Mouse (Mus musculus) midbrain, postnatal 0 days (tissue): ENCODE measurements around the gene Rsg1. TPM values are rescaled to one million over a fixed set of nuclear protein-coding genes. Genes with fewer than 3 reads are reported as not detected.

ENCODE experiments used
- ATAC-seq: fragments of 200-750 bp; cut with Nextera tagmentation; 2 replicates; pipeline ENCODE4 v1.8.0; 2017; ENCODE audit warnings: moderate number of reproducible peaks, mild to moderate bottlenecking, moderate TSS enrichment, moderate library complexity; ENCODE audit not compliant: low FRiP score
- DNase-seq: peaks from one replicate; pipeline ENCODE4 v3.0.0-alpha.2; 2015; ENCODE audit warnings: low spot score
- H3K27ac ChIP-seq: fragments of 300-500 bp; sonication (generic); 2 replicates; pipeline ENCODE4 v1.5.1; 2014; ENCODE audit warnings: low read depth, mild to moderate bottlenecking, low read length, mixed read lengths
- H3K27me3 ChIP-seq: fragments of 300-500 bp; sonication (generic); 2 replicates; pipeline ENCODE4 v1.6.1; 2014; ENCODE audit warnings: low read length, control low read depth, mixed read lengths; ENCODE audit not compliant: insufficient read depth
- H3K36me3 ChIP-seq: fragments of 300-500 bp; sonication (generic); 2 replicates; pipeline ENCODE4 v1.6.1; 2014; ENCODE audit warnings: low read length, control low read depth, mixed read lengths; ENCODE audit not compliant: insufficient read depth
- H3K4me1 ChIP-seq: fragments of 300-500 bp; sonication (generic); 2 replicates; pipeline ENCODE4 v1.6.1; 2014; ENCODE audit warnings: mild to moderate bottlenecking, control low read depth, antibody characterized with exemption, low read length, mixed read lengths; ENCODE audit not compliant: insufficient read depth
- H3K4me2 ChIP-seq: fragments of 300-500 bp; sonication (generic); 2 replicates; pipeline ENCODE4 v1.6.1; 2014; ENCODE audit warnings: low read depth, mild to moderate bottlenecking, low read length, mixed read lengths; ENCODE audit not compliant: poor library complexity, severe bottlenecking
- H3K4me3 ChIP-seq: fragments of 300-500 bp; sonication (generic); 2 replicates; pipeline ENCODE4 v1.5.1; 2014; ENCODE audit warnings: low read depth, mild to moderate bottlenecking, low read length, moderate library complexity
- H3K9ac ChIP-seq: fragments of 300-500 bp; sonication (generic); replicated peaks from 2 replicates; pipeline ENCODE4 v1.6.1; 2014; ENCODE audit warnings: mild to moderate bottlenecking, low read length, moderate library complexity, mixed read lengths; ENCODE audit not compliant: poor library complexity, severe bottlenecking
- H3K9me3 ChIP-seq: fragments of 300-500 bp; sonication (generic); 2 replicates; pipeline ENCODE4 v1.6.1; 2016; ENCODE audit warnings: low read length, control low read depth
- CTCF ChIP-seq: IDR thresholded peaks from 2 replicates; pipeline ENCODE4 v1.5.1; 2016; ENCODE audit warnings: antibody characterized with exemption, mild to moderate bottlenecking
- WGBS: fragments of 180-500 bp; shearing (Covaris S2); extraction: QIAGEN DNeasy Blood & Tissue Kit; methylation state at CpG from one replicate; pipeline ENCODE4 v1.1.7; 2014; 5-methylcytosine and 5-hydroxymethylcytosine counted together
- polyA plus RNA-seq: library from polyadenylated mRNA; unstranded; fragments of >200 nt; fragmentation: Nextera tagmentation; extraction: Ambion mirVana; gene quantifications from 2 replicates; pipeline ENCODE4 v1.2.1, GENCODE M21; 2015
- total RNA-seq: library from RNA; depleted of rRNA; stranded (reverse); fragments of >200 nt; gene quantifications from 2 replicates; pipeline ENCODE4 v1.2.3, GENCODE M21; 2014

Gene Rsg1
- total and polyA plus RNA-seq, 2 experiments from 2014 or later, result 5.3 to 6.0 TPM

- DNase-seq, result peak; percentile 44
Observed at GRCm38 (mm10) chr4:141214337-141214851, 638 bp downstream of the Rsg1 start.

DNA sequence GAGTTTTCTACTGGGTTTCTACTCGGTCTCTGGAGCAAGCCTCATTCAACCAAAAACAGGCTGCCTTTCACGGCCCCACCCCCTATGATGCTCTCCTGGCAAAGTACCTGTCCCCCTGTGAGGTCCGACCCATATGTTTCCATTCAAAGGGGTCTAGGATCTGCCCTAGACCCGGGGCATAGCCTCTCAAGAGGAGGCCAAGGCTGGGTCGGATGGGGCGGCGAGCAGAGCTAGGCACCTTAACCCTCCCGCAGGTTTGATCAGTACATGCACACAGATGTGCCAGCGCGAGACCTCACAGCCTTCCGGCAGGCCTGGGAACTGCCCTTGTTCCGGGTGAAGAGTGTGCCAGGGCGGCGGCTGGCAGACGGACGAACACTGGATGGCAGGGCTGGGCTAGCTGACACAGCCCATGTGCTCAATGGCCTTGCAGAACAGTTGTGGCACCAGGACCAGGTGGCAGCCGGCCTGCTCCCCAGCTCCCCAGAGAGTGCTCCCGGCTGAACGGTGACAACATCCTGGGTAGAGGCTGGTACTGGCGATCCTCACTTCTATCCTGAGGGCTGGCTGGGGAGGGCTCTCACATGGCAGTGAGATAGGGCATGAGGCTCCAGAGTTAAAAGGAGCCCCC, 5.9 kb downstream of the Rsg1 start:
- DNase-seq (peak; percentile 50), ATAC-seq (no peak)
- H3K4me3 ChIP-seq, result no peak overlapping the region
- 86% methylated on average over 20 of the region's 20 CpGs for WGBS
- no peak overlapping the region for H3K27ac ChIP-seq
- H3K9me3 ChIP-seq, result no peaks in the 10 kb centered on the region
- no peaks in the 10 kb centered on the region for H3K36me3 ChIP-seq
- H3K4me2 ChIP-seq, result no peak overlapping the region
- no peak for TF ChIP-seq CTCF
- H3K4me1 ChIP-seq, result no peaks in the 10 kb centered on the region
- no peak overlapping the region for H3K9ac ChIP-seq
- no peaks in the 10 kb centered on the region for H3K27me3 ChIP-seq

More at GRCm38 (mm10) chr4:141214337-141214851, 638 bp downstream of the Rsg1 start:
- H3K9ac ChIP-seq, result peak overlapping the region; percentile 60
- peak; percentile 65 for TF ChIP-seq CTCF
- H3K4me2 ChIP-seq, result peak overlapping the region; percentile 89
- WGBS, result 3% methylated on average over 16 of the region's 16 CpGs
- H3K36me3 ChIP-seq, result no peaks in the 10 kb centered on the region
- H3K27ac ChIP-seq, result 0 out of 2 replicates have a peak overlapping the region, but pooled peaks have one; percentile 68
- H3K4me3 ChIP-seq, result peak overlapping the region; percentile 54
- 0 out of 2 replicates have a peak, but pooled peaks cover 3% of the 10 kb centered on the region for H3K4me1 ChIP-seq
- H3K9me3 ChIP-seq, result no peaks in the 10 kb centered on the region
- peak; percentile 57; the same call in 1 of the 2 replicates for ATAC-seq
- H3K27me3 ChIP-seq, result no peaks in the 10 kb centered on the region

DNA sequence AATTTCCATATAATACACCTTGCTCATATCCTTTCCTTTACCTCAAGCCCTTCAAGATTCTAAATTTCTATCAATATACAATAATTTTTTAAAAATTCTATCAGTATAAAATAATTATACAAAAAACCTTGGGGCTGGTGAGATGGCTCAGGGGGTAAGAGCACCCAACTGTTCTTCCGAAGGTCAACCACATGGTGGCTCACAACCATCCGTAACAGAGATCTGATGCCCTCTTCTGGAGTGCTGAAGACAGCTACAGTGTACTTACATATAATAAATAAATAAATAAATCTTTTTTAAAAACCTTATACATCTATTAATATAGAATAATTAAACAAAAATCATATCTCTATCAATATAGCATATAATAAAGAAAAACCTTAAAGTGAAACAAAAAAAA, 8.1 kb downstream of the Rsg1 start:
- DNase-seq (no peak), ATAC-seq (no peak)
- Histone ChIP-seq H3K4me2 (no peak overlapping the region), H3K9ac (no peak overlapping the region), H3K36me3 (no peaks in the 10 kb centered on the region), H3K27ac (no peak overlapping the region), H3K4me1 (no peaks in the 10 kb centered on the region), H3K27me3 (no peaks in the 10 kb centered on the region), H3K4me3 (no peak overlapping the region), H3K9me3 (no peaks in the 10 kb centered on the region)
- peak; percentile 39 for TF ChIP-seq CTCF
- WGBS, result 75% methylated on average over 2 of the region's 2 CpGs

- H3K4me1 ChIP-seq, result no peaks in the 10 kb centered on the region
- no peak for TF ChIP-seq CTCF
- no peak for DNase-seq
- no peak for ATAC-seq
- no peak overlapping the region for H3K9ac ChIP-seq
- H3K36me3 ChIP-seq, result no peaks in the 10 kb centered on the region
- H3K4me2 ChIP-seq, result no peak overlapping the region
- no peaks in the 10 kb centered on the region for H3K27me3 ChIP-seq
- H3K9me3 ChIP-seq, result no peaks in the 10 kb centered on the region
- WGBS, result 93% methylated on average over 5 of the region's 5 CpGs
- H3K27ac ChIP-seq, result no peak overlapping the region
- no peak overlapping the region for H3K4me3 ChIP-seq
Observed at GRCm38 (mm10) chr4:141222752-141223151, 9.0 kb downstream of the Rsg1 start.

DNA sequence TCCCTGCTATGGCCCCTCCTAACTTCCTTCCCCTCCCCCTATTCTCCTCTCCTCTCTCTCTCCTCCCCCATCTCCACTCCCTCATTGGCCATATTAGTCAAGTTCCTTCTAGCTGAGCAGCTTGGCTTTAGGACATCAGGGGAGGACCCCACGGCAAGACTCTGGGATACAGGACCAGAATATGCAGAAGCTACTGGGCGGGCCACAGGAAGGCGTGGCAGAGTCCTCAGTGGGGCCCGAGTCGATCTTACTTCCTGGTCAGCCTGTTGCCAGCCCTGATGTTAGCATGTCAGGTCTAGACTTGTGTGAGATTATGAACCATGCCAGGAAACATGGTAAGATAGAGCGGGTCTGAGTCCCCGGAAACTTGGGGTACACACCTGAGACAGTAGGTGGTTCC, 14.9 kb downstream of the Rsg1 start:
- WGBS, result 88% methylated on average over 7 of the region's 7 CpGs
- Histone ChIP-seq H3K4me1 (no peaks in the 10 kb centered on the region), H3K4me3 (no peak overlapping the region), H3K36me3 (no peaks in the 10 kb centered on the region), H3K9ac (no peak overlapping the region), H3K27ac (no peak overlapping the region), H3K9me3 (no peaks in the 10 kb centered on the region), H3K4me2 (no peak overlapping the region), H3K27me3 (no peaks in the 10 kb centered on the region)
- ATAC-seq, result no peak
- TF ChIP-seq CTCF, result no peak
- DNase-seq, result no peak

GRCm38 (mm10) chr4:141233196-141233595, 19.4 kb downstream of the Rsg1 start:
- Histone ChIP-seq H3K27ac (no peak overlapping the region), H3K4me3 (no peak overlapping the region), H3K4me1 (no peaks in the 10 kb centered on the region), H3K36me3 (no peaks in the 10 kb centered on the region), H3K27me3 (no peaks in the 10 kb centered on the region), H3K9ac (no peak overlapping the region), H3K4me2 (no peak overlapping the region), H3K9me3 (no peaks in the 10 kb centered on the region)
- ATAC-seq (no peak), DNase-seq (no peak)
- 93% methylated on average over 4 of the region's 4 CpGs for WGBS
- no peak for TF ChIP-seq CTCF
